Comparison of ENCODE assay signal across 10 mouse cellular contexts in the genomic region with DNA sequence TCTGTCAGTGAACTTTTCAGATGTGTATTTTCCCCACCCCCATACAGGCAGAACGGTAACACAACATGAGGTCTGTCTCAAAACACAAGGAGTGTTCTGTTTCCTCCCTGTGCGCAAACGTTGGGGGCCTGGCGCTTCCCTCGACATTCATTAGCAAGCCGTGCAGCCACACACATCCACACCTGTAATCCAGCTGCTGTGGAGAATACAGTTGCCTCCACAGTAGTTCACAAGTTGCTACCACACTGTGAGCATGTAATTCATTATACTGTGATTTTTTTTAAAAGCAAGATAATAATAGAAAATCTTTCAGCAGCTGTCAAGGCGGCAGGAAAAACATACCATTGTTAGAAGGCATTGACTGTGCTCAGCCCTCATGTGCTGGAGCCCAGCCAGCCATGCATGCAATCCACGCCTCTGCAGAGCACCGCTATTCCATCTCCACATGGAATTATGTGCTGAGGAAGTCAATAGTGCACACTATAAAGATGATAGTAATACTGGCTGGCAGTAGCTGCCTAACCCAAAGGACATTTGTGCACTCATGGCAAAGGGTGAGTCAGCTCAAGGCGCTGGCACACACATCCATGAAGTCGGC.
A peak's percentile ranks its signal among the peaks of the same experiment; 100 is the strongest.
DNase-seq lines count a peak whose midpoint lies in the region; ATAC-seq lines count a peak whose summit lies in the region.
"Had no signal": no experiment of that assay in that cellular context is flagged by ENCODE, and none has a peak within 500 bp of the region (broad histone marks: within the 10 kb centered on the region; RNA-seq: fewer than 3 reads in every experiment).

No protein-coding gene starts in this region.

- no peak overlapping the region for H3K9ac ChIP-seq in lung, embryonic 16.5 days (ENCODE audit: low read length)
- H3K9ac ChIP-seq in neural tube, embryonic 13.5 days: no peak overlapping the region

- H3K4me2 ChIP-seq in lung, embryonic 16.5 days (ENCODE audit: low read depth, low read length): no peak overlapping the region
- no peak overlapping the region for H3K4me2 ChIP-seq in neural tube, embryonic 13.5 days

- H3K4me1 ChIP-seq in lung, embryonic 16.5 days (replicated peaks; ENCODE audit: control insufficient read depth, insufficient read depth, low read length): peaks cover 8% of the 10 kb centered on the region
- peaks cover 26% of the 10 kb centered on the region for H3K4me1 ChIP-seq in hindbrain, embryonic 10.5 days (replicated peaks)
- H3K4me1 ChIP-seq in neural tube, embryonic 13.5 days (replicated peaks): peaks cover 28% of the 10 kb centered on the region

- H3K27ac ChIP-seq in lung, embryonic 16.5 days (ENCODE audit: low read length): no peak overlapping the region
- H3K27ac ChIP-seq in hindbrain, embryonic 10.5 days: peak overlapping the region; percentile 53; the same call in 1 of the 2 replicates
- peak overlapping the region; percentile 65 for H3K27ac ChIP-seq in neural tube, embryonic 13.5 days (replicated peaks)
- H3K27ac ChIP-seq: gastrocnemius, adult 2 months had no signal

- H3K9me3 ChIP-seq in lung, embryonic 16.5 days (ENCODE audit: control insufficient read depth, low read length): no peaks in the 10 kb centered on the region
- H3K9me3 ChIP-seq in hindbrain, embryonic 10.5 days: no peaks in the 10 kb centered on the region
- no peaks in the 10 kb centered on the region for H3K9me3 ChIP-seq in neural tube, embryonic 13.5 days

- peak; percentile 70; the same call in 1 of the 2 replicates for ATAC-seq in lung, embryonic 16.5 days (ENCODE audit: low read depth)
- peak; percentile 67; the same call in 1 of the 2 replicates for ATAC-seq in neural tube, embryonic 13.5 days (ENCODE audit: low read depth)

- H3K36me3 ChIP-seq in lung, embryonic 16.5 days (ENCODE audit: control insufficient read depth, insufficient read depth, low read length): no peaks in the 10 kb centered on the region
- no peaks in the 10 kb centered on the region for H3K36me3 ChIP-seq in hindbrain, embryonic 10.5 days
- H3K36me3 ChIP-seq in neural tube, embryonic 13.5 days: no peaks in the 10 kb centered on the region

- H3K27me3 ChIP-seq in lung, embryonic 16.5 days (ENCODE audit: control insufficient read depth, insufficient read depth, low read depth, low read length): no peaks in the 10 kb centered on the region
- no peaks in the 10 kb centered on the region for H3K27me3 ChIP-seq in hindbrain, embryonic 10.5 days (ENCODE audit: insufficient read depth, poor library complexity, severe bottlenecking)
- H3K27me3 ChIP-seq in neural tube, embryonic 13.5 days: no peaks in the 10 kb centered on the region

- WGBS in lung, embryonic 16.5 days: 40% methylated on average over 11 of the region's 11 CpGs
- WGBS in hindbrain, embryonic 10.5 days: 54% methylated on average over 11 of the region's 11 CpGs
- 43% methylated on average over 11 of the region's 11 CpGs for WGBS in neural tube, embryonic 13.5 days

- H3K4me3 ChIP-seq in lung, embryonic 16.5 days (ENCODE audit: low read length): no peak overlapping the region
- no peak overlapping the region for H3K4me3 ChIP-seq in hindbrain, embryonic 10.5 days
- no peak overlapping the region for H3K4me3 ChIP-seq in neural tube, embryonic 13.5 days
- H3K4me3 ChIP-seq: gastrocnemius, adult 2 months had no signal

- DNase-seq in embryo, embryonic 11 days: peak; percentile 30
- no peak for DNase-seq in embryo, embryonic 9.5 days (ENCODE audit: extremely low spot score)
- no peak for DNase-seq in lung, postnatal 10 days
- peak; percentile 11 for DNase-seq in hindbrain, embryonic 10.5 days (ENCODE audit: low spot score)
- DNase-seq in ovary, postnatal 14 days (ENCODE audit: low spot score): no peak
- DNase-seq in c-Kit-positive CD71-positive TER-119-positive erythroid progenitor cells, embryonic 14.5 days (ENCODE audit: low spot score): no peak
- DNase-seq: cerebellum, postnatal 36 days; gastrocnemius, adult 2 months had no signal

Comparison
In these comparisons a context has a peak if more than half of its experiments do, and no peak if none do; other contexts are left out.
1. DNase-seq: peak in embryo, embryonic 11 days (single experiment) and hindbrain, embryonic 10.5 days (single experiment); none in embryo, embryonic 9.5 days (single experiment), lung, postnatal 10 days (single experiment), ovary, postnatal 14 days (single experiment) and c-Kit-positive CD71-positive TER-119-positive erythroid progenitor cells, embryonic 14.5 days (single experiment).